Mouse (Mus musculus): ENCODE measurements around the gene Slc35b2. TPM values are rescaled to one million over a fixed set of nuclear protein-coding genes. Genes with fewer than 3 reads are reported as not detected.

Gene Slc35b2
- polyA plus RNA-seq, 1 experiment from 2014 or later, result 110 TPM

DNA sequence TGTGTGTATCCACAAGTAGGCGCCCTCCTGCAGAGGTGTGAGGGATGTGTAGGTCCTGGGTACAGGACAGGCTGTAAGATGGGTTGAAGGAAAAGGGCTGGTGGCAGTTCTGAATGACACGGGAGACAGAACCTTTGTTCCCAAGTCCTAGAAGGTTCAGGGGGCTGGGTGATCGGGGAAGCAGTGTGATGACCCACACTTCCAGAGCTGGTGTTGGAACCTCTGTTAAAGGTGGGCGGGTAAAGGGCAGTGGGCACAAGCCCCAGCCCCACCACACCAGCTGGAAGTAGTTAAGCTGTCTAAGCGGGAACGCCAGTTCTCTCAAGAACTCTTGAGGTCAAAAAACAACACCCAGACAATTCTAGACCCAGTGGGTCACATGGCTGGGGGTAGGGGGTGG lies 26.7 kb downstream of the Slc35b2 start:
- Histone ChIP-seq H3K4me2 (no peak overlapping the region), H3K4me3 (ENCODE audit: low read depth, low read length) (no peak overlapping the region), H3K9me3 (ENCODE audit: control insufficient read depth, low read length) (no peaks in the 10 kb centered on the region), H3K27ac (ENCODE audit: low read depth, low read length) (no peak overlapping the region), H3K36me3 (ENCODE audit: control insufficient read depth, insufficient read depth, low read length) (peaks cover 42% of the 10 kb centered on the region), H3K27me3 (replicated peaks; ENCODE audit: control insufficient read depth, insufficient read depth, low read length) (no peaks in the 10 kb centered on the region; the same call in 1 of the 2 replicates), H3K9ac (ENCODE audit: low read depth, low read length) (no peak overlapping the region), H3K4me1 (replicated peaks; ENCODE audit: control insufficient read depth, insufficient read depth, low read length) (peaks cover 35% of the 10 kb centered on the region)
- no peak for DNase-seq (ENCODE audit: low spot score)
- ATAC-seq (replicated peaks; ENCODE audit: low FRiP score), result no peak
- 83% methylated on average over 6 of the region's 6 CpGs for WGBS

DNA sequence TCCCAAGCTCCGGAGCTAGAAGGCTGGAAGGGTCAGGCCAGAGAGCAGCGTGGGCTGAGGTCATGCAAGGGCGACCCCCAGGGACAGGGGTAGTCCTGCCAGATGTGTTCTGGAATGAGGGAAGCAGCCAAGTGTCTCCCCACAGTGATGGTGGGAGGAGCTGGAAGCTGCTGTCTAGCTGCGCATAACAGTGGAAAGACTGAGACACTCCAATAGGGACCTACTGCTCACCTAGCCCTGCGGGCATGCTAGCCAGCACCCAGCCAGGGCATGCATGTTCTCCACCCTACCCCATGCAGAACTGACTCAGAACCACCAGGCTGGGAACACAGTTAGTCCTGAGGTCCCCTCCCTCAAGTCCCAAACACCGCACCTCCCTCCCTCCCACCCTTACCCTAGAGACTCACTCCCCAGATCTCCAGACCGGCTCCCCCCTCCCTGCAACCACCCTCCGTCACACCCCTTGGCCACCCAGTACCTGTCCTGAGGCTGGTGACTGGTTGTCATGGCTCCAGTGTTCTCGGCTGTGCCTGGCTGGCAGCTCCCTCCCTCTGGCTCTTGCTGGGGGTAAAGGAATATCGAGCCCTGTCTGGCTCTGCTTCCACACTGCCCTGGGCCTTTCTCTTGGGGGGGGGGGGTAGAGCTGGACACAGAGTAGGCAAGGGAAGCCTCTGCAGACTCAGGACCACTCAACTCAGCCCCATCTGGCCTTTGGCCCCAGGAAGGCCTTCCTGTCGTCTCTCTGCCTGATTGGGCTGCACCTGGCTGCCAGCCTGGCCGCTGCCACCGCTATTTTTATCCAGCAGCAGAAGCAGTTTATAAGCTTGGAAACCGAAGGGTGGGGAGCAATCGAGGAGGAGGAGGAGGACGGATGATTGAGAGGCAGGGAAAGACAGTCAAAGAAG lies 28.3 kb downstream of the Slc35b2 start:
- no peaks in the 10 kb centered on the region for H3K9me3 ChIP-seq (ENCODE audit: control insufficient read depth, low read length)
- peaks cover 3% of the 10 kb centered on the region; the same call in 1 of the 2 replicates for H3K27me3 ChIP-seq (replicated peaks; ENCODE audit: control insufficient read depth, insufficient read depth, low read length)
- H3K9ac ChIP-seq (ENCODE audit: low read depth, low read length), result peak overlapping the region; percentile 93
- 58% methylated on average over 16 of the region's 16 CpGs for WGBS
- H3K27ac ChIP-seq (ENCODE audit: low read depth, low read length), result peak overlapping the region; percentile 91
- H3K4me3 ChIP-seq (ENCODE audit: low read depth, low read length), result peak overlapping the region; percentile 82
- H3K4me1 ChIP-seq (replicated peaks; ENCODE audit: control insufficient read depth, insufficient read depth, low read length), result peaks cover 41% of the 10 kb centered on the region
- peaks cover 32% of the 10 kb centered on the region for H3K36me3 ChIP-seq (ENCODE audit: control insufficient read depth, insufficient read depth, low read length)
- ATAC-seq (replicated peaks; ENCODE audit: low FRiP score), result no peak
- no peak for DNase-seq (ENCODE audit: low spot score)
- peak overlapping the region; percentile 99 for H3K4me2 ChIP-seq

DNA sequence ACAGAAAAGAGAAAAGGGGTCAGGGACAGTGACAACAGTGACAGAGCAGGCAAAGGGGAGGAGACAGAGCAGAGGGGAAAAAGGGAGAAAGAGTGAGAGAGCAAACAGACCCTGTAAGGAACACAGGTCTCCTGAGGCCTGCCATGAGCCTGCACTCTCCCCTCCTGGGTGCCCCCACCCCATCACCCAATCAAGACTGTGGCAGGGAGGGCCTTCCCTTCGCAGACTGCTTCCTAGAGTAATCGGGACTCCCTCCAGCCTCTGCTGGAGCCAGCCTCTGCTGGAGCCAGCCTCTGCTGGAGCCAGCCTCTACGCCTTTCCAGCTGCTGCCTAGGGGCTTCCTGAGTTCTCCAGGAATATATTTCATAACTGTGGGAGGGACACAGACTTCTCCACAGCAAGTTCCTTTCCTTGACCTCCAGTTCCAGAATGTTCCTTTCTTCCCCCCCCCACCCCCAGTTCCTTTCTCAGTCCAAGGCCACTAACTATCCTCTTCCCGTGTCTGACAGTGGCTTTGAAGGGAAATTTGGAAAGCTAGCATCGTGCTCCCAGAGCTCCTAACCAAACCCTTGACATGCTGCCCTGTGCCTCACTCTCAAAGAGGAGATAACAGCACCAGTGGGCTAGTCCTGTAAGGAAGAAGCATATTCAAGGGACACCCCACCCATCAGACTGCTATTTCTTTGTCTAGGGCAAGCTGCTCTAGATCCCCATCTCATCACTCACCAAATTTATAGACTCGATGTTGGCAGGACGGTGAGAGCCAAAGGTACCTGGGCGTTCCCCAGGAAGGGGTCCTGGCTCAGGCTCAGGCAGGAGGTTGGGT lies 29.1 kb downstream of the Slc35b2 start:
- H3K4me2 ChIP-seq, result peak overlapping the region; percentile 99
- ATAC-seq (replicated peaks; ENCODE audit: low FRiP score), result peak; percentile 66
- WGBS, result 22% methylated on average over 8 of the region's 8 CpGs

DNA sequence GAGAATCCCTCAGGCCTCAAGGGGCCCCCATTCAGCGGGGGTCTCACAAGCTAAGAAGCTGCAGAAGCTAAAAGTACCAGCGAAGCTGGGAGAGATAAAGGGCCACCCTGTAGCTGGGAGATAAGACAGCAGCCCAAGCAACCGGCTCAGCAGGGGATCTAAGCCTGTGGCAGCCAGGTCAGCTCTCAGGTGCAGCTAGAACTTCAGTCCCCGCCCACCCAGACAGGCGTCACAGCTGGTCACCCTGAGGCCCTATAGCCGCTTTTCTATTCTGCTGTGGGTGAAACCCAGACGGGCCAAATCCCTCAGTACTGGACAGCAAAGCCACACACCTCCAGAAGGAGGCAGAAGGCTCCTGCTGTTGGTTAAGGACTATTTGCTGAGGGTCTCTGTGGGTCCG lies 29.8 kb downstream of the Slc35b2 start:
- peak overlapping the region; percentile 91 for H3K27ac ChIP-seq (ENCODE audit: low read depth, low read length)
- H3K9ac ChIP-seq (ENCODE audit: low read depth, low read length), result peak overlapping the region; percentile 93
- ATAC-seq (replicated peaks; ENCODE audit: low FRiP score) (peak; percentile 84), DNase-seq (ENCODE audit: low spot score) (no peak)
- H3K9me3 ChIP-seq (ENCODE audit: control insufficient read depth, low read length), result no peaks in the 10 kb centered on the region
- WGBS, result 9% methylated on average over 8 of the region's 8 CpGs
- peaks cover 18% of the 10 kb centered on the region for H3K36me3 ChIP-seq (ENCODE audit: control insufficient read depth, insufficient read depth, low read length)
- peak overlapping the region; percentile 99 for H3K4me2 ChIP-seq
- H3K4me3 ChIP-seq (ENCODE audit: low read depth, low read length), result peak overlapping the region; percentile 82
- H3K27me3 ChIP-seq (replicated peaks; ENCODE audit: control insufficient read depth, insufficient read depth, low read length), result peaks cover 3% of the 10 kb centered on the region; the same call in 1 of the 2 replicates
- H3K4me1 ChIP-seq (replicated peaks; ENCODE audit: control insufficient read depth, insufficient read depth, low read length), result peaks cover 50% of the 10 kb centered on the region

More for the DNA sequence above, 29.1 kb downstream of the Slc35b2 start:
- DNase-seq (ENCODE audit: low spot score), result no peak
- Histone ChIP-seq H3K27ac (ENCODE audit: low read depth, low read length) (peak overlapping the region; percentile 91), H3K4me3 (ENCODE audit: low read depth, low read length) (peak overlapping the region; percentile 82), H3K4me1 (replicated peaks; ENCODE audit: control insufficient read depth, insufficient read depth, low read length) (peaks cover 45% of the 10 kb centered on the region), H3K27me3 (replicated peaks; ENCODE audit: control insufficient read depth, insufficient read depth, low read length) (peaks cover 3% of the 10 kb centered on the region; the same call in 1 of the 2 replicates), H3K9me3 (ENCODE audit: control insufficient read depth, low read length) (no peaks in the 10 kb centered on the region), H3K36me3 (ENCODE audit: control insufficient read depth, insufficient read depth, low read length) (peaks cover 25% of the 10 kb centered on the region), H3K9ac (ENCODE audit: low read depth, low read length) (peak overlapping the region; percentile 93)

DNA sequence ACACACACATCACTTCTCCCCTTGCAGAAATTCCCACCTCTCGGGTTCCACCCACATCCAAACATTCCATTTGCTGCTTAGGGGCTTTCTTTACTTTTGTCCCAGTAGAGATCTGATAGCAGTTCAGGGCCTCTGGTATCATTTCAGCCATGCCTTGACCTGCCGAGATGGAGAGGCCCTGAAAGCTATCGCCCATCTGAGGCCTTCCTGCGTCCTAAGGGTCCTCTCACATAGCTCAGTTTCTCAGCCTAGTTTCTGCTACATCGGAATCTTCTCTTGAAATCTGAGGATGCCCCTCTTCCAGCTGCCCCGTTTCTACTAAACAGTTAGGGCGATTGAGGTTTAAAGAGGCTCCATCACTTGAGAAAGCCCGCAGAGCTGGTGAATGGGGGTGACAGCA lies 30.5 kb downstream of the Slc35b2 start:
- peaks cover 57% of the 10 kb centered on the region for H3K4me1 ChIP-seq (replicated peaks; ENCODE audit: control insufficient read depth, insufficient read depth, low read length)
- H3K27me3 ChIP-seq (replicated peaks; ENCODE audit: control insufficient read depth, insufficient read depth, low read length), result peaks cover 3% of the 10 kb centered on the region; the same call in 1 of the 2 replicates
- no peaks in the 10 kb centered on the region for H3K9me3 ChIP-seq (ENCODE audit: control insufficient read depth, low read length)
- no peak for ATAC-seq (replicated peaks; ENCODE audit: low FRiP score)
- peak overlapping the region; percentile 99 for H3K4me2 ChIP-seq
- WGBS, result 25% methylated on average over 8 of the region's 8 CpGs
- peaks cover 11% of the 10 kb centered on the region for H3K36me3 ChIP-seq (ENCODE audit: control insufficient read depth, insufficient read depth, low read length)
- H3K27ac ChIP-seq (ENCODE audit: low read depth, low read length), result peak overlapping the region; percentile 91
- DNase-seq (ENCODE audit: low spot score), result no peak
- H3K9ac ChIP-seq (ENCODE audit: low read depth, low read length), result peak overlapping the region; percentile 93
- peak overlapping the region; percentile 82 for H3K4me3 ChIP-seq (ENCODE audit: low read depth, low read length)

DNA sequence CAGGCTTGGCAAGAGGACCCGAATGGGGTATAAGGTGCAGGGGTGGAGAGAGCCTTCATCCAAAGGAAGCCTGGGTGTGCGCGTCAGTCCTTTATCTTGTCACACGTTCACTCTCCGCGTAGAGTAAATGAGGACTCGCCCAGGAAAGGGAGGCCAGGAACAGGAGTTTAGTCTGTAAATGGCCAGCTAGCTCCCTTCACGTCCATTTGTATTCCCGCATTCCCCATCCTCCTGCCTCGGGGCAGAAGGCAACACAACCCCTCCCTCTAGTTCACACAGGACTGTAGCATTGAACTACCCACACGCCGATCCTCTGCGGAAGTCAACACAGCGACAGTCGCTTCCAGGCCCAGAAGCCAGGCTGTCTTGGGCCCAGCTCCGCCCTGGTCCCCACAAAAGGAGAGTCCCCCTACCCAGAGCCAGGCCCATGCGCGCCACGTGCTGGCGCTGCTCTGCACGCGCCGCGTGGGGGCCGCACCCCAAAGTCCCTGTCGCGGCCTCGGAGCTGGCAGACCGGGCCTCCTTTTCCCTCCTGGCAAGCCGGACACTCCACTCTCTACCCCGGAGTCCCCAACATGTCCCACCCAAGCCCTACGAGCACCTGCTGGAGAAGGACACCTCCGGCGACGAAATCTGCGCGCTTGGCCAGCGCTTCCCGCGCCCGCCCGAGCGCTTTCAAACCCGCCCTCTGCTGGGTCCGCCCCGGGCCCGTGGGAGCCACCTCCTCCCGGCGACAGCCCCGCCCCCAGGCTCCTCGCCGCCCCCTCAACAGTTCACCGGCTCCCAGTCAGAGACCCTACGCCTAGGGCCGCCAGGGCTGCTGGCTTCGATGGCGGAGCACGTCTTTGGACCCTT lies 31.4 kb downstream of the Slc35b2 start:
- WGBS, result under 1% methylated on average over 58 of the region's 58 CpGs
- Histone ChIP-seq H3K36me3 (ENCODE audit: control insufficient read depth, insufficient read depth, low read length) (peaks cover 2% of the 10 kb centered on the region), H3K4me2 (peak overlapping the region; percentile 99), H3K9me3 (ENCODE audit: control insufficient read depth, low read length) (no peaks in the 10 kb centered on the region), H3K27ac (ENCODE audit: low read depth, low read length) (peak overlapping the region; percentile 91), H3K4me1 (replicated peaks; ENCODE audit: control insufficient read depth, insufficient read depth, low read length) (peaks cover 66% of the 10 kb centered on the region), H3K9ac (ENCODE audit: low read depth, low read length) (peak overlapping the region; percentile 93), H3K27me3 (replicated peaks; ENCODE audit: control insufficient read depth, insufficient read depth, low read length) (peaks cover 5% of the 10 kb centered on the region), H3K4me3 (ENCODE audit: low read depth, low read length) (peak overlapping the region; percentile 82)
- peak; percentile 63 for ATAC-seq (replicated peaks; ENCODE audit: low FRiP score)
- DNase-seq (ENCODE audit: low spot score), result peak; percentile 84

DNA sequence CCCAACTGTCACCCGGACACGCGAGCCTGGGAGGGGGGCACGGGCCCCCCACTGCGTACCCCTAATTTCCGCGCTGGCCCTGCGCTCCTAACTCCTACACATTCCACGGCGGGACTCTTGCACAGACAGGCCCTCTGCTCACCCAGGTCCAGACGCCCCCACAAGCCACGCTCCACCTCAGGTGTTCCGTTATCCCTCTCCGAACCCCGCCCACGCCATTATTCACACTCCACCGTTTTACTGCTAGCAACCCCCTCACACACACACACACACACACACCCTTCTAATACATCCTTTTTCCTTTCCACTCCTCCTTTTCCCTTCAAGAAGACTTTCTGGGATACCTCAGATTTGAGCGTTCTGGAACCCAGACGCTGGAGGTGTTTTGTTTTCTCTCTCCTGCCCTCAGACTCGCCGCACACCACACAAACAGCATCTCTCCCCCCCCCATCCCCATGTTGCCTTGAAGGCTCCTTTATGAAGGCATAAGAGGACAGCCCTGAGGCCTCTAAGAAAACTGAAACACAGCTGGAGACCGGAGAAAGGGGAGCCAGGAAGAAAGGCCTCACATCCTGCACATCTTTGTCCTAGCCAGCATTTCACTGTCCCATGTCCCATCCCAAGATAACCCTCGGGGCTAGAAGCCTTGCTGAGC lies 32.2 kb downstream of the Slc35b2 start:
- H3K4me1 ChIP-seq (replicated peaks; ENCODE audit: control insufficient read depth, insufficient read depth, low read length), result peaks cover 73% of the 10 kb centered on the region
- peak overlapping the region; percentile 82 for H3K4me3 ChIP-seq (ENCODE audit: low read depth, low read length)
- ATAC-seq (replicated peaks; ENCODE audit: low FRiP score), result no peak
- no peak for DNase-seq (ENCODE audit: low spot score)
- H3K27me3 ChIP-seq (replicated peaks; ENCODE audit: control insufficient read depth, insufficient read depth, low read length), result peaks cover 10% of the 10 kb centered on the region
- H3K36me3 ChIP-seq (ENCODE audit: control insufficient read depth, insufficient read depth, low read length), result no peaks in the 10 kb centered on the region
- H3K4me2 ChIP-seq, result peak overlapping the region; percentile 99
- peak overlapping the region; percentile 91 for H3K27ac ChIP-seq (ENCODE audit: low read depth, low read length)
- 9% methylated on average over 23 of the region's 23 CpGs for WGBS
- H3K9ac ChIP-seq (ENCODE audit: low read depth, low read length), result peak overlapping the region; percentile 93
- no peaks in the 10 kb centered on the region for H3K9me3 ChIP-seq (ENCODE audit: control insufficient read depth, low read length)

Measured in liver, embryonic 11.5 days (tissue).